Mouse (Mus musculus): ENCODE measurements at regions not wholly inside any gene's neighbourhood (a gene's known extent, or its start where the extent isn't known, plus 50 kb on each side); places are given as distances from the start of the nearest gene placed in this dataset.

- TF ChIP-seq POLR2A (IDR thresholded peaks at IDR 0.05; ENCODE audit: low read depth, low read length) (no peak), CTCF (IDR thresholded peaks at IDR 0.05; ENCODE audit: borderline replicate concordance, insufficient read depth, low read length) (no peak)
These were observed 252.3 kb upstream of the Tsc22d2 start for GRCm38 (mm10) chr3:58162238-58162637.
